Mouse (Mus musculus) hindbrain, embryonic 10.5 days (tissue): ENCODE results near the gene March7. TPM values are rescaled to one million over a fixed set of nuclear protein-coding genes. Genes with fewer than 3 reads are reported as not detected.

Source experiments
- DNase-seq: peaks from one replicate; pipeline ENCODE4 v3.0.0-alpha.2; 2017; ENCODE audit warnings: low spot score
- H3K27ac ChIP-seq: fragments of 300-500 bp; sonication (generic); 2 replicates; pipeline ENCODE4 v1.5.1; 2016; ENCODE audit warnings: mild to moderate bottlenecking, moderate library complexity
- H3K27me3 ChIP-seq: fragments of 300-500 bp; sonication (generic); 2 replicates; pipeline ENCODE4 v1.6.1; 2016; ENCODE audit warnings: mild to moderate bottlenecking; ENCODE audit not compliant: poor library complexity, insufficient read depth, severe bottlenecking
- H3K36me3 ChIP-seq: fragments of 300-500 bp; sonication (generic); 2 replicates; pipeline ENCODE4 v1.6.1; 2016; ENCODE audit warnings: mild to moderate bottlenecking, moderate library complexity
- H3K4me1 ChIP-seq: fragments of 300-500 bp; sonication (generic); replicated peaks from 2 replicates; pipeline ENCODE4 v1.6.1; 2016; ENCODE audit warnings: mild to moderate bottlenecking
- H3K4me3 ChIP-seq: fragments of 300-500 bp; sonication (generic); 2 replicates; pipeline ENCODE4 v1.5.1; 2016; ENCODE audit warnings: mild to moderate bottlenecking, moderate library complexity
- H3K9me3 ChIP-seq: fragments of 300-500 bp; sonication (generic); 2 replicates; pipeline ENCODE4 v1.6.1; 2016; ENCODE audit warnings: mild to moderate bottlenecking, moderate library complexity
- WGBS: fragments of 180-500 bp; shearing (Covaris S2); methylation state at CpG from one replicate; pipeline ENCODE4 v1.1.7; 2016; 5-methylcytosine and 5-hydroxymethylcytosine counted together
- polyA plus RNA-seq: library from polyadenylated mRNA; unstranded; fragments of >200 nt; fragmentation: Nextera tagmentation; extraction: Ambion mirVana; gene quantifications from 2 replicates; pipeline ENCODE4 v1.2.1, GENCODE M21; 2016

Gene March7
- polyA plus RNA-seq, result 56.9 and 67.3 TPM in 2 replicates

- peak; percentile 85 for DNase-seq
- Histone ChIP-seq H3K4me1 (peaks cover 34% of the 10 kb centered on the region), H3K4me3 (peak within 1 kb of the TSS; percentile 98), H3K9me3 (no peaks in the 10 kb centered on the region), H3K27me3 (no peaks in the 10 kb centered on the region), H3K36me3 (peaks cover 33% of the 10 kb centered on the region), H3K27ac (peak within 1 kb of the TSS; percentile 100)
- WGBS, result under 1% methylated on average over 104 of the region's 109 CpGs
Observed at GRCm38 (mm10) chr2:60209703-60210651, at the start of gene March7, which contains the start of gene Baz2b. TSS of gene March7 (plus strand) at chr2:60209887. TSS of gene Baz2b (minus strand) at chr2:60209839.

DNA sequence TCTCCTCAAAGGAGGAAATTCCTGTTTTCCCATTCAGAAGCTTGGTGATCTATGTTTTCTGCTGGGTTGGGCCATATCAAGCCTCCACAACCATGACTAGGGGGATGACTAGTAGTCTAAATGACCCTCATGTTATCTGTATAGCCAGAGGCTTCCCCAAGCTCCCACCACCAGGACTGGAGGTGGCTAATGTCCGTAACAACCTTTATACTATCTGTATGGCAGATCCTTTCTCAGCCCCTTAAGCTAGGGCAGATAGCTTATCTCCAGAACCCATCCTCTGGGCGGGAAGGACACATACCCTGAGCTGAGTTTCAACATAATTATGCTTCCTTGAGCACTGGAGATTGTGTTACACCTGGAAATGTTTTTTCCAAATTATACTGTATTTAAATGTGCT is 45.9 kb upstream of the March7 start:
- Histone ChIP-seq H3K4me3 (no peak overlapping the region), H3K27ac (no peak overlapping the region)
- 76% methylated on average over 2 of the region's 2 CpGs for WGBS

GRCm38 (mm10) chr2:60165679-60166078 is 44.0 kb upstream of the March7 start:
- H3K4me1 ChIP-seq, result no peaks in the 10 kb centered on the region
- no peak for DNase-seq
- H3K36me3 ChIP-seq, result no peaks in the 10 kb centered on the region
- 93% methylated on average over 11 of the region's 11 CpGs for WGBS
- H3K27ac ChIP-seq, result no peak overlapping the region
- H3K9me3 ChIP-seq, result no peaks in the 10 kb centered on the region
- H3K4me3 ChIP-seq, result no peak overlapping the region
- no peaks in the 10 kb centered on the region for H3K27me3 ChIP-seq

More for the DNA sequence above, 45.9 kb upstream of the March7 start:
- DNase-seq, result no peak
- Histone ChIP-seq H3K36me3 (no peaks in the 10 kb centered on the region), H3K4me1 (no peaks in the 10 kb centered on the region), H3K9me3 (no peaks in the 10 kb centered on the region), H3K27me3 (no peaks in the 10 kb centered on the region)

DNA sequence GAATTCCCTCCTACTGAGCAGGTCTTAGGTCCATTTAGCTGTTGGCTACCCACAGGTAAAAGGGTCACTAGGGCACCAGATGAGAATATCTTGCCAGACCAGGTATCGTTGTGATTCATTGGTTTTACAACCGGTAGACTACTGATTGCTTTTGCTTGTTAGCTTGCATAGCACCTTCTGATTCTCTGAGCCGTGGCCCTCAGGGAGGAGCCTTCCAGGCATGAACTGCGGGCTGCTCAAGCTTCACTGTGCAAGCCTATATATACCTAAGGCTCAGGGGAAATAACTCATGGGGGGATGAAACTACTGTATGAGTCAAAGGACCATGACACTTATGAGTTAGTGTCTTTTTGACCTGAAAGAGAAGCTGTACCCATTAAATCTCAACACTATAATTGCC is 42.8 kb upstream of the March7 start:
- no peak for DNase-seq
- Histone ChIP-seq H3K9me3 (no peaks in the 10 kb centered on the region), H3K4me3 (no peak overlapping the region), H3K27me3 (no peaks in the 10 kb centered on the region), H3K27ac (no peak overlapping the region), H3K4me1 (no peaks in the 10 kb centered on the region), H3K36me3 (no peaks in the 10 kb centered on the region)
- 89% methylated on average over 4 of the region's 4 CpGs for WGBS

DNA sequence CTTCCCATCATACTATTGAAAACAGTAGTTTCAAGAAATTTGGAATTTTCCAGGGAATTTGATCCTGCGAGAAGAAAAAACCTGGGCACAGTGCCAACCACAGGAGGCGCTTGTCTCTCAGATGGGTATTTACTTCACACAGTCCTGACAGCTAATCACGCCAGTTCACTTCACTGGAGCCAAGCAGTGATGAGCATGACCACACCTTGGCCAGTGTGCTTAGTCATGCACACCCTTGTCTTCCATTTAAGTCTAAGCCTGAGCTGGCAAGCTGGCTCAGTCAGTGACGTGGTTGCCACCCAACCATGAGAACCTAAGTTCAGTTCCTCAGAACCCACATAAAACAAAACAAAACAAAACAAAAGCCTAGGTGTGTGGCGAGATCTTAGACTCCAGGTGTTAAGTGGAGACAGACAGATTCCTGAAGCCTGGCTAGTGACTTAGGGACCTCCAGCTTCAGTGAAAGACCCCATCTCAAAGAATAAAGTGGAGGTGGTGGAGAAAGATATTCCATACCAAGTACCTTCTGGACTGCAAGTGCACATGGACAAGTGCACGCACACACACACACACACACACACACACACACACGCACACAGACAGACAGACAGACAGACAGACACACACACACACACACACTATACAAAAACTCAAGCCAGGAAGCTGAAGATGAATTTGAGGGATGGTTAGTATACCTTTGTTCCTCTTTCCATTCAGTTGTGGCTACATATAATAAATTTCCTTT is 37.7 kb upstream of the March7 start:
- H3K36me3 ChIP-seq, result no peaks in the 10 kb centered on the region
- WGBS, result 85% methylated on average over 7 of the region's 7 CpGs
- no peak for DNase-seq
- no peak overlapping the region for H3K4me3 ChIP-seq
- H3K27me3 ChIP-seq, result no peaks in the 10 kb centered on the region
- H3K4me1 ChIP-seq, result peaks cover 9% of the 10 kb centered on the region
- no peak overlapping the region for H3K27ac ChIP-seq
- no peaks in the 10 kb centered on the region for H3K9me3 ChIP-seq

- Histone ChIP-seq H3K4me1 (peaks cover 9% of the 10 kb centered on the region), H3K9me3 (no peaks in the 10 kb centered on the region), H3K27me3 (no peaks in the 10 kb centered on the region), H3K4me3 (no peak overlapping the region), H3K36me3 (no peaks in the 10 kb centered on the region), H3K27ac (no peak overlapping the region)
- 44% methylated on average over 2 of the region's 2 CpGs for WGBS
- DNase-seq, result no peak
Observed at GRCm38 (mm10) chr2:60172531-60172914, 37.2 kb upstream of the March7 start.

- 61% methylated on average over 3 of the region's 3 CpGs for WGBS
- DNase-seq, result no peak
- Histone ChIP-seq H3K36me3 (no peaks in the 10 kb centered on the region), H3K27ac (no peak overlapping the region), H3K9me3 (no peaks in the 10 kb centered on the region), H3K4me1 (peaks cover 9% of the 10 kb centered on the region), H3K27me3 (no peaks in the 10 kb centered on the region), H3K4me3 (no peak overlapping the region)
Observed at GRCm38 (mm10) chr2:60173190-60173589, 36.5 kb upstream of the March7 start.

GRCm38 (mm10) chr2:60173595-60173994 is 36.1 kb upstream of the March7 start:
- H3K9me3 ChIP-seq, result no peaks in the 10 kb centered on the region
- no peak overlapping the region for H3K4me3 ChIP-seq
- no peak for DNase-seq
- no peaks in the 10 kb centered on the region for H3K36me3 ChIP-seq
- WGBS, result 91% methylated on average over 4 of the region's 4 CpGs
- peaks cover 9% of the 10 kb centered on the region for H3K4me1 ChIP-seq
- no peaks in the 10 kb centered on the region for H3K27me3 ChIP-seq
- H3K27ac ChIP-seq, result no peak overlapping the region

GRCm38 (mm10) chr2:60175078-60175477 is 34.6 kb upstream of the March7 start:
- H3K4me1 ChIP-seq, result peaks cover 9% of the 10 kb centered on the region
- DNase-seq, result no peak
- no peaks in the 10 kb centered on the region for H3K27me3 ChIP-seq
- no peaks in the 10 kb centered on the region for H3K36me3 ChIP-seq
- no peaks in the 10 kb centered on the region for H3K9me3 ChIP-seq
- WGBS, result 97% methylated on average over 3 of the region's 4 CpGs
- H3K27ac ChIP-seq, result no peak overlapping the region
- H3K4me3 ChIP-seq, result no peak overlapping the region

- Histone ChIP-seq H3K9me3 (no peaks in the 10 kb centered on the region), H3K4me3 (no peak overlapping the region), H3K27me3 (no peaks in the 10 kb centered on the region), H3K4me1 (peaks cover 9% of the 10 kb centered on the region), H3K27ac (no peak overlapping the region), H3K36me3 (no peaks in the 10 kb centered on the region)
- 90% methylated on average over 5 of the region's 5 CpGs for WGBS
- no peak for DNase-seq
Observed at GRCm38 (mm10) chr2:60176087-60176486, 33.6 kb upstream of the March7 start.

GRCm38 (mm10) chr2:60177490-60177889 is 32.2 kb upstream of the March7 start:
- Histone ChIP-seq H3K27me3 (no peaks in the 10 kb centered on the region), H3K4me1 (peaks cover 4% of the 10 kb centered on the region), H3K36me3 (no peaks in the 10 kb centered on the region), H3K27ac (no peak overlapping the region), H3K4me3 (no peak overlapping the region), H3K9me3 (no peaks in the 10 kb centered on the region)
- WGBS, result 79% methylated on average over 3 of the region's 3 CpGs
- no peak for DNase-seq

DNA sequence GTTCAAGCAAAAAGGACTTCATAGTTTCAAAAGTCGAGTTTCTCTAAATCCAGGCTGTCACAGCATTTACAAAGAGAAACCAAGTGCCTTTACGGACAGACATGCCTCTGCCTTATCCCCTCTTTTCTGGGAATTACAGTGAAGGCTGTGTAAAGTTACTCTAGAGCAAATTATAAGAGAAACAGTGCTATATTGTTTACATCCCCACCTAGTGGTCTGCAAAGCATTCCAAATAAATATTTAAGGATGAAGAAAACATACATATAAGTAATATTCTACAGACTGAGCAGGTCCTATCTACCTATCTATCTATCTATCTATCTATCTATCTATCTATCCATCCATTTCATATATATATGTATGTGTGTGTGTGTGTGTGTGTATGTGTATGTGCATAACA is 28.0 kb upstream of the March7 start:
- H3K9me3 ChIP-seq, result no peaks in the 10 kb centered on the region
- H3K36me3 ChIP-seq, result no peaks in the 10 kb centered on the region
- WGBS, result 65% methylated on average over 2 of the region's 2 CpGs
- no peak for DNase-seq
- no peak overlapping the region for H3K27ac ChIP-seq
- no peak overlapping the region for H3K4me3 ChIP-seq
- H3K27me3 ChIP-seq, result no peaks in the 10 kb centered on the region
- 0 out of 2 replicates have a peak, but pooled peaks cover 5% of the 10 kb centered on the region for H3K4me1 ChIP-seq

DNA sequence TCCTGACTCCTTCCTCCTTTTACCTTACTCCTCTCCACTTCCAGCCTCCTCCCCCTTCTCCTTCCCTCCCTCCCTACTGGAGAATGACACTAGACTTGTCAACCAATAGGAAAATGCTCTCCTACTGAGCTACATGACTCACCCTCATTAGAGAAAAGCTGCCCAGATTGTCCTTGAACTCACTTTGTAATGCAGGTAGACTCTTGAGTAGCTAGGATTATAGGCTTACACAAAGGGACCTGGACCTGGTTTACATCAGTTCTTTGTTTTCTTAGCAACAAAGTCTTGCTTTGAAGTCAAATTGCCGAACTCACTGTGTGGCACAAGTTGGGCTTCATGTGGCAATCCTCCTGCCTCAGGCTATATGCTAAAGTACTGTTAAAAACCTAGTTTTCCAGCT is 12.8 kb upstream of the March7 start:
- Histone ChIP-seq H3K27ac (no peak overlapping the region), H3K4me3 (no peak overlapping the region), H3K4me1 (no peaks in the 10 kb centered on the region), H3K27me3 (no peaks in the 10 kb centered on the region), H3K9me3 (no peaks in the 10 kb centered on the region), H3K36me3 (no peaks in the 10 kb centered on the region)
- no peak for DNase-seq
- WGBS, result 51% methylated on average over 1 of the region's 1 CpGs
